Comparison of ENCODE assay signal across 8 mouse cellular contexts in the genomic region with DNA sequence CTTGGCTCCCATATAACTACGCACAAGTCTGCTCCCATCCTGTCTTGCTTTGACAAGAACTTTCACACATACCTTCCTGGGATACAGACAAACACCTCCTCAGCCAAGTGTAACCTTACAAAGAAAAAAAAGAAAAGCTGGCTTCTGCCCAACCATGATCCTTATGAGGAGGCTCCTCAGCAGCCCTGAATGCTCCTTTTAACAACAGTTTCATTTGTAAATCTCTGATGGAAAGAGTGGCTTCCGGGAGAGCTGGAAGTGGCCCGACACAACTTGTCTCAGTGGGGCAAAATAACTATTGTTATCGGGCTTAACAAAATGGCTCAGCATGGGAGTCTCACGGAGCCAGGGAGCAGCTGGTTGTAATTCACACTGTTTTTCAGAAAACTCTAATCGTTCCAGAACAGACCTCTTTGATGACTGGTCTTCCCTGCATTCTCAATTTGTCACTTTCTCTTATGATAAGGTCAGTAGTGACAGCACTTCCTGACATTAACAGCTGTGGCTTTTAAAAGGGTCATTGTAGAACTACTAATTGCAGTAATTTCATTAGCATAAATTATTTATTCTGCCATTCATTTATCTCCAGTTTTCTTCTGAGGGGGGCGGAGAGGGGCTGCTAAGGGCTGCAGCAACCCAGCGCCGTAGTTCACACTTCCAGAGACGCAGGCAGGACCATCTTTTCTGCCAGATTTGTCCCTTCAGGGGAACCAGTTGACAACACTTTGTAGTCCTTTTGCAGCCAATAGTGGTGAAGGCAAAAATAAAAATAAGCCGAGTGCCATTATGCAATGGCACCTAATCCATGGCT.
A peak's percentile ranks its signal among the peaks of the same experiment; 100 is the strongest.
DNase-seq lines count a peak whose midpoint lies in the region; ATAC-seq lines count a peak whose summit lies in the region.

No protein-coding gene starts in this region.

- H3K36me3 ChIP-seq in intestine, embryonic 14.5 days (ENCODE audit: control insufficient read depth, insufficient read depth, low read length), result no peaks in the 10 kb centered on the region
- no peaks in the 10 kb centered on the region for H3K36me3 ChIP-seq in intestine, embryonic 16.5 days (ENCODE audit: control insufficient read depth, insufficient read depth, low read length)
- H3K36me3 ChIP-seq in forebrain, embryonic 16.5 days (ENCODE audit: control insufficient read depth, insufficient read depth), result no peaks in the 10 kb centered on the region
- no peaks in the 10 kb centered on the region for H3K36me3 ChIP-seq in midbrain, embryonic 10.5 days

- H3K27me3 ChIP-seq in intestine, embryonic 14.5 days (replicated peaks; ENCODE audit: control insufficient read depth, insufficient read depth, low read length), result no peaks in the 10 kb centered on the region; the same call in 1 of the 2 replicates
- H3K27me3 ChIP-seq in intestine, embryonic 16.5 days (replicated peaks; ENCODE audit: control insufficient read depth, insufficient read depth, low read length), result no peaks in the 10 kb centered on the region
- peaks cover 17% of the 10 kb centered on the region; the same call in 1 of the 2 replicates for H3K27me3 ChIP-seq in forebrain, embryonic 16.5 days (replicated peaks; ENCODE audit: control insufficient read depth, insufficient read depth, low read length)
- H3K27me3 ChIP-seq in midbrain, embryonic 10.5 days (ENCODE audit: low read depth, poor library complexity, severe bottlenecking), result peaks cover 49% of the 10 kb centered on the region

- 0 out of 2 replicates have a peak, but pooled peaks cover 5% of the 10 kb centered on the region for H3K4me1 ChIP-seq in intestine, embryonic 14.5 days (replicated peaks; ENCODE audit: control insufficient read depth, insufficient read depth, low read length)
- no peaks in the 10 kb centered on the region for H3K4me1 ChIP-seq in intestine, embryonic 16.5 days (ENCODE audit: control insufficient read depth, insufficient read depth, low read length)
- H3K4me1 ChIP-seq in forebrain, embryonic 16.5 days (replicated peaks; ENCODE audit: control insufficient read depth, insufficient read depth, low read length), result peaks cover 16% of the 10 kb centered on the region
- peaks cover 23% of the 10 kb centered on the region for H3K4me1 ChIP-seq in midbrain, embryonic 10.5 days

- no peaks in the 10 kb centered on the region for H3K9me3 ChIP-seq in intestine, embryonic 14.5 days (ENCODE audit: control insufficient read depth, low read length)
- H3K9me3 ChIP-seq in intestine, embryonic 16.5 days (ENCODE audit: control insufficient read depth, low read length), result no peaks in the 10 kb centered on the region
- no peaks in the 10 kb centered on the region for H3K9me3 ChIP-seq in forebrain, embryonic 16.5 days (ENCODE audit: control insufficient read depth, low read length)
- H3K9me3 ChIP-seq in midbrain, embryonic 10.5 days (replicated peaks), result no peaks in the 10 kb centered on the region

- H3K9ac ChIP-seq in intestine, embryonic 14.5 days (ENCODE audit: low read length), result no peak overlapping the region
- H3K9ac ChIP-seq in intestine, embryonic 16.5 days (ENCODE audit: low read depth, low read length), result no peak overlapping the region
- no peak overlapping the region for H3K9ac ChIP-seq in forebrain, embryonic 16.5 days (replicated peaks; ENCODE audit: low read depth, low read length)

- DNase-seq in intestine, embryonic 14.5 days (ENCODE audit: low spot score), result peak; percentile 54
- DNase-seq in brain, adult 2 months (ENCODE audit: low read depth, low spot score), result peak; percentile 34
- no peak for DNase-seq in midbrain, embryonic 10.5 days (ENCODE audit: low spot score)
- DNase-seq in thymus, postnatal 10 days (ENCODE audit: low spot score in 2 of 2), result no peak
- no peak for DNase-seq in spleen, postnatal 36 days (ENCODE audit: low spot score in 2 of 2)
- no peak for DNase-seq in layer of hippocampus, adult 9-11 months

- H3K4me3 ChIP-seq in intestine, embryonic 14.5 days (ENCODE audit: low read depth, low read length), result no peak overlapping the region
- H3K4me3 ChIP-seq in intestine, embryonic 16.5 days (ENCODE audit: low read length), result no peak overlapping the region
- no peak overlapping the region for H3K4me3 ChIP-seq in forebrain, embryonic 16.5 days (replicated peaks; ENCODE audit: low read length)
- H3K4me3 ChIP-seq in midbrain, embryonic 10.5 days, result peak overlapping the region; percentile 28; the same call in 1 of the 2 replicates

- peak overlapping the region; percentile 5; the same call in 1 of the 2 replicates for H3K4me2 ChIP-seq in intestine, embryonic 14.5 days (ENCODE audit: low read length)
- H3K4me2 ChIP-seq in intestine, embryonic 16.5 days (ENCODE audit: low read depth, low read length), result no peak overlapping the region
- peak overlapping the region; percentile 34 for H3K4me2 ChIP-seq in forebrain, embryonic 16.5 days (ENCODE audit: low read length)

- no peak overlapping the region for H3K27ac ChIP-seq in intestine, embryonic 14.5 days (ENCODE audit: low read depth)
- no peak overlapping the region for H3K27ac ChIP-seq in intestine, embryonic 16.5 days (ENCODE audit: low read length)
- H3K27ac ChIP-seq in forebrain, embryonic 16.5 days (ENCODE audit: low read length), result peak overlapping the region; percentile 60
- H3K27ac ChIP-seq in midbrain, embryonic 10.5 days (replicated peaks), result 0 out of 2 replicates have a peak overlapping the region, but pooled peaks have one; percentile 28

- WGBS in intestine, embryonic 14.5 days, result 14% methylated on average over 11 of the region's 11 CpGs
- 20% methylated on average over 11 of the region's 11 CpGs for WGBS in intestine, embryonic 16.5 days
- WGBS in forebrain, embryonic 16.5 days, result 1% methylated on average over 11 of the region's 11 CpGs
- WGBS in midbrain, embryonic 10.5 days, result 8% methylated on average over 11 of the region's 11 CpGs

- no peak for ATAC-seq in intestine, embryonic 14.5 days (replicated peaks; ENCODE audit: low FRiP score, low TSS enrichment, low read depth)
- no peak for ATAC-seq in intestine, embryonic 16.5 days
- peak; percentile 89 for ATAC-seq in forebrain, embryonic 16.5 days

Comparison
In these comparisons a context has a peak if more than half of its experiments do, and no peak if none do; other contexts are left out.
1. DNase-seq: peak in intestine, embryonic 14.5 days (single experiment) and brain, adult 2 months (single experiment); none in midbrain, embryonic 10.5 days (single experiment), thymus, postnatal 10 days (0 of 2), spleen, postnatal 36 days (0 of 2) and layer of hippocampus, adult 9-11 months (single experiment).
2. H3K27ac ChIP-seq: peak in forebrain, embryonic 16.5 days (single experiment) and midbrain, embryonic 10.5 days (single experiment); none in intestine, embryonic 14.5 days (single experiment) and intestine, embryonic 16.5 days (single experiment).